Mouse (Mus musculus) midbrain, embryonic 11.5 days (tissue): Measurements from ENCODE around the gene Igsf9. TPM values are rescaled to one million over a fixed set of nuclear protein-coding genes. Genes with fewer than 3 reads are reported as not detected.
A peak's percentile ranks its signal among the peaks of the same experiment; 100 is the strongest.

Source experiments
- ATAC-seq: fragments of 200-750 bp; cut with Nextera tagmentation; 2 replicates; pipeline ENCODE4 v1.8.0; 2017; ENCODE audit warnings: moderate TSS enrichment, moderate library complexity; ENCODE audit not compliant: low FRiP score
- DNase-seq: peaks from one replicate; pipeline ENCODE4 v3.0.0; 2015; ENCODE audit warnings: low spot score; ENCODE audit errors: missing footprints
- H3K27ac ChIP-seq: fragments of 300-500 bp; sonication (generic); 2 replicates; pipeline ENCODE4 v1.5.1; 2014; ENCODE audit warnings: low read depth, low read length
- H3K27me3 ChIP-seq: fragments of 300-500 bp; sonication (generic); 2 replicates; pipeline ENCODE4 v1.6.1; 2014; ENCODE audit warnings: mild to moderate bottlenecking, low read length, moderate library complexity, mixed read lengths; ENCODE audit not compliant: control insufficient read depth, insufficient read depth
- H3K36me3 ChIP-seq: fragments of 300-500 bp; sonication (generic); 2 replicates; pipeline ENCODE4 v1.6.1; 2014; ENCODE audit warnings: mild to moderate bottlenecking, low read length, moderate library complexity, mixed read lengths; ENCODE audit not compliant: control insufficient read depth, insufficient read depth
- H3K4me1 ChIP-seq: fragments of 300-500 bp; sonication (generic); 2 replicates; pipeline ENCODE4 v1.6.1; 2014; ENCODE audit warnings: low read length; ENCODE audit not compliant: control insufficient read depth, insufficient read depth
- H3K4me2 ChIP-seq: fragments of 300-500 bp; sonication (generic); 2 replicates; pipeline ENCODE4 v1.6.1; 2014; ENCODE audit warnings: mild to moderate bottlenecking, moderate library complexity
- H3K4me3 ChIP-seq: fragments of 300-500 bp; sonication (generic); 2 replicates; pipeline ENCODE4 v1.5.1; 2014; ENCODE audit warnings: low read depth, low read length
- H3K9ac ChIP-seq: fragments of 300-500 bp; sonication (generic); 2 replicates; pipeline ENCODE4 v1.6.1; 2014; ENCODE audit warnings: low read length
- H3K9me3 ChIP-seq: fragments of 300-500 bp; sonication (generic); 2 replicates; pipeline ENCODE4 v1.6.1; 2016; ENCODE audit warnings: low read length; ENCODE audit not compliant: control insufficient read depth
- WGBS: fragments of 180-500 bp; shearing (Covaris S2); extraction: QIAGEN DNeasy Blood & Tissue Kit; methylation state at CpG from one replicate; pipeline ENCODE4 v1.1.7; 2014; 5-methylcytosine and 5-hydroxymethylcytosine counted together
- polyA plus RNA-seq: library from polyadenylated mRNA; unstranded; fragments of >200 nt; fragmentation: Nextera tagmentation; extraction: Ambion mirVana; gene quantifications from 2 replicates; pipeline ENCODE4 v1.2.1, GENCODE M21; 2014

The Igsf9 gene
- polyA plus RNA-seq, 1 experiment from 2014 or later: 49.7 TPM

DNA sequence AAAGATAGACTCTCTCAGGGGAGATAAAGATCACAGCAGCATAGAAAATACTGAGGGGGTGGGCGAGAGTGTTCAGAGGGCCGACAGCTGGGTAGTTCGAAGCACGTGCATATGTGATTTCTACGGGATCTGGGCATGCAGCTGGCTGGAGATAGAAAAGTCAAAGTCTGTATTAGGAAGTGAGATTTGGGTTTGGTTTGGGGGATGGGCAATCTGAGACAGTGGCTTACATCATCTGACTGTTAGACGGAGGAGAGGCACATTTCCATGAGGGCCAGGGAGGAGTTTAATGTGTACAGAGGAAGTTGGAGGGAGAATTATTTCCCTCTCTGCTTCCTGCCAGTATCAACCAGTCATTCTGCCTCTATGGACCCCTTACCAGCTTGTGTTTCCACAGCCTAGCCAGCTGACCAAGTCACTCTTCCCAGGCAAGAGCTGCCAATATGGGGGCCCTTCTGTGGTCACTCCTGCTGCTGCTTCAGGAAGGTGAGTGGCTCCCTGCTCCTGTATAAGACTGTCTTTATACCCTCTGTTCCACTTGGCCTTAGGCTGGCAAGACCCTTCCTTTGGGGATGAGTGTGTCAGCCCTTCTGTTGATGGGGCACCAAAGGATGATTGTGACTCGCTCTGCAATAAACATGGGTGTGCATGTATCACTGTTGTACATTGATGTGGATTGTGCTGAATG is 6.4 kb upstream of the Igsf9 start, which contains the start of gene Slamf9:
Gene Slamf9 (plus strand): TSS at position 305 of the 688 bp plus-strand sequence.
- H3K9me3 ChIP-seq: no peaks in the 10 kb centered on the region
- ATAC-seq: no peak
- no peaks in the 10 kb centered on the region for H3K27me3 ChIP-seq
- H3K9ac ChIP-seq: no peak within 1 kb of the TSS
- WGBS: 76% methylated on average over 7 of the region's 7 CpGs
- H3K36me3 ChIP-seq: no peaks in the 10 kb centered on the region
- no peak within 1 kb of the TSS for H3K4me3 ChIP-seq
- H3K27ac ChIP-seq: no peak within 1 kb of the TSS
- no peak within 1 kb of the TSS for H3K4me2 ChIP-seq
- no peaks in the 10 kb centered on the region for H3K4me1 ChIP-seq
- peak; percentile 74 for DNase-seq

DNA sequence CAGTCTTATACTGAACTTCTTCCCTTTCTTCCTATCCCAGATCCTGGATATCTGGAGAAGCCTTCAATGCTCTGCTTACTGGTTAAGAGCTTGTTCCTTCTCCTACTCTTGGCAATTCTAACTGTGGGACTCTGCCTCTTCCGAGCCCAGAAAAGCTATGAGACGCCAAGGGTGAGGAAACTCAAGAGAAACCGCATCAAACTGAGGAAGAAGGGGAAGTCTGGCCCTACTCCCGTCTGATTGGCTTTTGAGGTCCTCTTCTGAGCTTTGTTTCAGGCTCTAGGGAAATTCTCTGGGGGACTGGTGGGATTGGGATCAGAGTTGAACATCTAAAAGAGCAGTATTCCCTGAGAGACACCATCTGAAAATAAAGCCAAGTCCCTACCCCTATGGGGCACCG is 3.6 kb upstream of the Igsf9 start:
- Histone ChIP-seq H3K4me3 (no peak overlapping the region), H3K4me1 (peaks cover 5% of the 10 kb centered on the region), H3K27me3 (no peaks in the 10 kb centered on the region), H3K9me3 (no peaks in the 10 kb centered on the region), H3K9ac (no peak overlapping the region), H3K4me2 (no peak overlapping the region), H3K36me3 (no peaks in the 10 kb centered on the region), H3K27ac (no peak overlapping the region)
- ATAC-seq (no peak), DNase-seq (no peak)
- 81% methylated on average over 5 of the region's 5 CpGs for WGBS

DNA sequence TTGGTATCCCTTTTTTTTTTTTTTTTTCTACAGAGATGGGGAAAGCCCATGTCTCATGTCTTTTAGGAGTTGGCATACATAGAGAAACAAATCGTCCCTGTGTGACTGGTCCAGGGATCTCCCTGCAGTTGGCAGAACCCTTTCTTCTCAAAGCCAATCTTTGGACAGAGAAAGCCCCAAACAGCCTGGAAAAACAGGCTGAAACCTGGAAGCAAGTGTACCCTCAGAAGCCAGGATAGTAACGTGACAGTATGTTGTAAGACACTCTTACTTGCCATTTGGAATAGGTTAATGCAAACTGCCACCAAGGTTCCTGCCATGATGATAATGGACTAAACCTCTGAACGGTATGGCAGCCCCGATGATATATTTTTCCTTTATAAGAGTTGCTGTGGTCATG is 1.2 kb upstream of the Igsf9 start:
- H3K4me2 ChIP-seq: no peak overlapping the region
- DNase-seq (peak; percentile 77), ATAC-seq (no peak)
- H3K9ac ChIP-seq: no peak overlapping the region
- H3K36me3 ChIP-seq: peaks cover 5% of the 10 kb centered on the region; the same call in 1 of the 2 replicates
- H3K4me3 ChIP-seq: no peak overlapping the region
- no peaks in the 10 kb centered on the region for H3K9me3 ChIP-seq
- H3K27me3 ChIP-seq: no peaks in the 10 kb centered on the region
- no peak overlapping the region for H3K27ac ChIP-seq
- WGBS: 91% methylated on average over 4 of the region's 4 CpGs
- peaks cover 28% of the 10 kb centered on the region for H3K4me1 ChIP-seq

GRCm38 (mm10) chr1:172481111-172481510 is 477 bp upstream of the Igsf9 start:
- Histone ChIP-seq H3K4me1 (peaks cover 35% of the 10 kb centered on the region), H3K4me3 (no peak overlapping the region), H3K4me2 (peak overlapping the region; percentile 81), H3K9ac (peak overlapping the region; percentile 63), H3K27me3 (no peaks in the 10 kb centered on the region), H3K27ac (no peak overlapping the region), H3K36me3 (peaks cover 5% of the 10 kb centered on the region; the same call in 1 of the 2 replicates), H3K9me3 (no peaks in the 10 kb centered on the region)
- ATAC-seq: no peak
- peak; percentile 83 for DNase-seq
- WGBS: 15% methylated on average over 13 of the region's 13 CpGs

DNA sequence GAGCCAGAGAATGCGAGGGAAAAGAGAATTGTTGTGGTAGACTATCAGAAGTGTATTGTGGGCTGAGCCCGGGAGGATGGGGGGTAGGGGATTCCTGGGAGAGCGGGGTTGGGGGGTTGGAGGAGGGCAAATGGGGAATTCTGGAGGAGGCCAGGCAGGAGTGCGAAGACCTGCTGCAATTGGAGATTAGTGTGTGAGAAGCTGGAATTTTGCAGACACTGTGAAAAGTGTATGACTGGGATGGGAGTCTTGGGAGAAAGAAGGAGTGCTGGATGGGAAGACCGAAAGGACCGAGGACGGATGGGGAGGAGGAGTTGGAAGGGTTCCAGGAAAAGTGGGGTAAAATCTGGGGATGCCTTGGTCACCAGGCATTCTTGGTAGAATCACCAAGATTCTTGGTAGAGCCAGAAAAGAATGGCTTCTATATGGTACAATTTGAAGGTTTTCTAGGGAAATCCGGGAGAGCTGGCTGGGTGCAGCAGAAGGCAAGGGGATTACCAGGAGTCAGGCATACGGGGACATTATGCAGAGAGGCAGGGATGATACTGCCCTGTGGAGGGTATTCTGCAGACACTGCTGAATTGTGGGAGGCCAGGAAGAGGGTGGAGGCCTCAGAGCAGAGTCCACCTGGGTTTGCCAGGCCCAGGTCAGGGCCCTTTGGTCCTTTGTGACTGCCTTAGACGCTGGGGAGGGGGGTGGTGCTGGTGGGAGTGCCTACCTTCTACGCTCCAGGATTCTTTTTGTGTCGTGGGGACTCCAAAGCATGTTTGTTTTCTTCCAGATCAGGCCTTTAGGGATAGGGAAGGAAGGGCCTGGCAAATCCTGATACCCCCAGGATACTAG is 1.2 kb downstream of the Igsf9 start:
- H3K4me3 ChIP-seq: peak overlapping the region; percentile 74
- peak; percentile 91 for DNase-seq
- H3K4me2 ChIP-seq: peak overlapping the region; percentile 81
- H3K27me3 ChIP-seq: no peaks in the 10 kb centered on the region
- H3K9me3 ChIP-seq: no peaks in the 10 kb centered on the region
- peak; percentile 9; the same call in 1 of the 2 replicates for ATAC-seq
- 1% methylated on average over 12 of the region's 12 CpGs for WGBS
- peak overlapping the region; percentile 83 for H3K9ac ChIP-seq
- peak overlapping the region; percentile 48; the same call in 1 of the 2 replicates for H3K27ac ChIP-seq
- peaks cover 52% of the 10 kb centered on the region for H3K4me1 ChIP-seq
- H3K36me3 ChIP-seq: peaks cover 5% of the 10 kb centered on the region; the same call in 1 of the 2 replicates

DNA sequence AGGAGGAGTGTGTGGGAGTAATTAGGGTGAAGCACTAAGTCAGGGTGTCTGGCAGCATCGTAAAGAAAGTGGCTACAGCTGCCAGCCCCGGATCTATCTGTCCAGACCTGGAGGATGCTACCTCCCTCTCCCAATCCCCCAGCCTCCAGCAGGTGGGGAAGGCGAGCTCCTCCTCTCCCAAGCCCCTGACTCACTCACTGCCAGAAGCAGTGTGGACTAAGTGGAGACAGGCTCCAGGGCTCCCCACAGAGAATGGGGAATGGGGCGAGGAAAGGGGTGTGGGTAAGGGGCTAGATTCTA is 1.7 kb downstream of the Igsf9 start:
- Histone ChIP-seq H3K4me2 (peak overlapping the region; percentile 81), H3K9me3 (no peaks in the 10 kb centered on the region), H3K9ac (peak overlapping the region; percentile 83), H3K4me3 (peak overlapping the region; percentile 74), H3K27me3 (no peaks in the 10 kb centered on the region), H3K36me3 (peaks cover 5% of the 10 kb centered on the region; the same call in 1 of the 2 replicates), H3K27ac (no peak overlapping the region), H3K4me1 (peaks cover 52% of the 10 kb centered on the region)
- no peak for DNase-seq
- 6% methylated on average over 4 of the region's 4 CpGs for WGBS
- ATAC-seq: no peak

DNA sequence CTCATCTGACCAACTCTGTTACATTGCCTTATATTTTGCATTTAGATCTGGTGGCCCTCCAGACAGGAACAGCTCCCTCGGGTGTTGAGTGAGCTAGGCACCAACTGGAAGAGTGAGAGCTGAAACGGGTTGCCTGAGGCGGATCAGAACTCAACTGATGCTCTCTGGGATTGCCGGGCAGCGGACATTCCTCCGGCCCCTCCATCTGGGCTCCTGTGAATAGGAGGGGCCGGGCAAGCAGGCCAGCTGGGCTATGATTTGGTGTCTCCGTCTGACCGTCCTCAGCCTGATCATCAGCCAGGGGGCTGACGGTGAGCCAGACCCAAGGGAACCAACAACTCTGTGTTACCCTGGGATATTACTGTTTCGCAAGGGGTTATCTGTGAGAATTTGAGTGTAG is 2.6 kb downstream of the Igsf9 start:
- Histone ChIP-seq H3K36me3 (peaks cover 7% of the 10 kb centered on the region), H3K9ac (peak overlapping the region; percentile 48; the same call in 1 of the 2 replicates), H3K27ac (0 out of 2 replicates have a peak overlapping the region, but pooled peaks have one; percentile 4), H3K27me3 (no peaks in the 10 kb centered on the region), H3K4me3 (peak overlapping the region; percentile 74), H3K4me1 (peaks cover 55% of the 10 kb centered on the region), H3K9me3 (no peaks in the 10 kb centered on the region), H3K4me2 (peak overlapping the region; percentile 81)
- DNase-seq (peak; percentile 87), ATAC-seq (no peak)
- 26% methylated on average over 11 of the region's 11 CpGs for WGBS

DNA sequence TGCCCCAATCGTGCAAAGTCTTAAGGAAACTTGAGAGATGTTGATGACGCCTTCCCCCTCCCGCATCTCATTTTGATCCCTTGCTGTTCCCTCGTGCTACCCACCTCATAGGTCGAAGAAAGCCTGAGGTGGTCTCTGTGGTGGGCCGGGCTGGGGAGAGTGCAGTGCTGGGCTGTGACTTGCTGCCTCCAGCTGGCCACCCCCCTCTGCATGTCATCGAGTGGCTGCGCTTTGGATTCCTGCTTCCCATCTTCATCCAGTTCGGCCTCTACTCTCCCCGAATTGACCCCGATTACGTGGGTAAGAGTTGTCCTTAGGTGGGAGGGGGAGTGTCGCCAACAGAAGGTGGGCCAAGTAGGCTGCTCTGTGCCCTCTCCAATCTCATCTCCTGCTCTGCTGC is 3.1 kb downstream of the Igsf9 start:
- peak overlapping the region; percentile 4; the same call in 1 of the 2 replicates for H3K27ac ChIP-seq
- no peaks in the 10 kb centered on the region for H3K27me3 ChIP-seq
- peak; percentile 82 for DNase-seq
- ATAC-seq: no peak
- no peaks in the 10 kb centered on the region for H3K9me3 ChIP-seq
- peak overlapping the region; percentile 81 for H3K4me2 ChIP-seq
- peaks cover 55% of the 10 kb centered on the region for H3K4me1 ChIP-seq
- H3K4me3 ChIP-seq: peak overlapping the region; percentile 74
- WGBS: 36% methylated on average over 13 of the region's 13 CpGs
- H3K9ac ChIP-seq: peak overlapping the region; percentile 48; the same call in 1 of the 2 replicates
- peaks cover 10% of the 10 kb centered on the region for H3K36me3 ChIP-seq

GRCm38 (mm10) chr1:172485821-172486220 is 4.2 kb downstream of the Igsf9 start:
- Histone ChIP-seq H3K4me3 (peak overlapping the region; percentile 22), H3K4me1 (peaks cover 61% of the 10 kb centered on the region), H3K27me3 (no peaks in the 10 kb centered on the region), H3K9ac (peak overlapping the region; percentile 58), H3K9me3 (no peaks in the 10 kb centered on the region), H3K36me3 (peaks cover 10% of the 10 kb centered on the region), H3K4me2 (peak overlapping the region; percentile 81), H3K27ac (peak overlapping the region; percentile 74)
- 24% methylated on average over 6 of the region's 6 CpGs for WGBS
- ATAC-seq (0 out of 2 replicates have a peak, but pooled peaks have one; percentile 0), DNase-seq (peak; percentile 87)
